Mouse (Mus musculus) Patski (cell line): ENCODE measurements around the gene Prelp. TPM values are rescaled to one million over a fixed set of nuclear protein-coding genes. Genes with fewer than 3 reads are reported as not detected.

ENCODE experiments used
- ATAC-seq: fragments of 100-300 bp; one replicate; pipeline ENCODE4 v1.8.0; 2021
- CTCF ChIA-PET: fragments of 350-600 bp; sonication (Branson Sonifier 250); formaldehyde crosslinking; loops from one replicate; lab custom pipeline; 2022; ENCODE audit warnings: inconsistent platforms; lab: Charles Lee
- POLR2A ChIA-PET: fragments of 350-600 bp; sonication (Branson Sonifier 250); formaldehyde crosslinking; loops from one replicate; lab custom pipeline; 2022; ENCODE audit warnings: antibody characterized with exemption, inconsistent platforms; lab: Charles Lee
- DNase-seq: peaks from one replicate; pipeline ENCODE4 v3.0.0-alpha.2; 2011; ENCODE audit warnings: low read depth, low spot score
- H3K27me3 ChIP-seq: fragments of 371-371 bp; one replicate; pipeline ENCODE4 v1.5.1; 2021
- CTCF ChIP-seq: fragments of 100-300 bp; IDR thresholded peaks from one replicate; pipeline ENCODE4 v1.5.1; 2021
- in situ Hi-C: fragments of 300-500 bp; cut with MboI; formaldehyde crosslinking; loops from 3 replicates; pipeline ENCODE4 v1.11.1; 2018; ENCODE audit warnings: low pct_unique_long_range_greater_than_20kb, mixed read lengths
- polyA plus RNA-seq: library from polyadenylated mRNA; unstranded; gene quantifications from one replicate; pipeline ENCODE4 v1.2.3, GENCODE M21; 2021

The Prelp gene
- polyA plus RNA-seq, 1 experiment from 2014 or later = 0.05 TPM

DNA sequence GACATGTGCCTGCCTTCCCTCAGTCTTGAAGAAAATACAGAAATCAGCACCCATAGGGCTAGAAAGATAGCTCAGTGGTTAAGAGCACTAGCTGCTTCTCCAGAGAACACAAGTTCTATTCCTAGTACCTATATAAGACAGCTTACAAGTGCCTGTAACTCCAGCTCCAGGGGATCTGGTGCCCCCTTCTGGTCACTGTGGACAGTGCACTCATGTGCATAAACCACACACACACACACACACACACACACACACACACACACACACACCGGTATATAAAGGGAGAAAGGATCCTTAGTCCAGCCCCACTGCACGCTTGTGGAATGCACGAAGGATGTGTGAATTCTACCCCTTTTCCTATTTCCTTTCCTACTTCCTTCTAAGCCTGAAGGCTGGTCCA is 15.0 kb upstream of the Prelp start:
- TF ChIP-seq CTCF = no peak
- POLR2A ChIA-PET = no interaction called here
- DNase-seq (no peak), ATAC-seq (no peak)
- CTCF ChIA-PET = interaction anchor here (1.1 kb wide), 1 partner anchor 10 kb away, joined by 3 read pairs; no protein-coding TSS in a partner anchor
- H3K27me3 ChIP-seq = no peaks in the 10 kb centered on the region
- in situ Hi-C loops = no loop called here

- TF ChIP-seq CTCF = no peak
- CTCF ChIA-PET = interaction anchor here (1.2 kb wide), 1 partner anchor 111 kb away, joined by 3 read pairs; no protein-coding TSS in a partner anchor
- no peak for DNase-seq
- in situ Hi-C loops = no loop called here
- POLR2A ChIA-PET = no interaction called here
- H3K27me3 ChIP-seq = no peaks in the 10 kb centered on the region
- no peak for ATAC-seq
These were observed 13.2 kb upstream of the Prelp start for GRCm38 (mm10) chr1:133934354-133934963.

DNA sequence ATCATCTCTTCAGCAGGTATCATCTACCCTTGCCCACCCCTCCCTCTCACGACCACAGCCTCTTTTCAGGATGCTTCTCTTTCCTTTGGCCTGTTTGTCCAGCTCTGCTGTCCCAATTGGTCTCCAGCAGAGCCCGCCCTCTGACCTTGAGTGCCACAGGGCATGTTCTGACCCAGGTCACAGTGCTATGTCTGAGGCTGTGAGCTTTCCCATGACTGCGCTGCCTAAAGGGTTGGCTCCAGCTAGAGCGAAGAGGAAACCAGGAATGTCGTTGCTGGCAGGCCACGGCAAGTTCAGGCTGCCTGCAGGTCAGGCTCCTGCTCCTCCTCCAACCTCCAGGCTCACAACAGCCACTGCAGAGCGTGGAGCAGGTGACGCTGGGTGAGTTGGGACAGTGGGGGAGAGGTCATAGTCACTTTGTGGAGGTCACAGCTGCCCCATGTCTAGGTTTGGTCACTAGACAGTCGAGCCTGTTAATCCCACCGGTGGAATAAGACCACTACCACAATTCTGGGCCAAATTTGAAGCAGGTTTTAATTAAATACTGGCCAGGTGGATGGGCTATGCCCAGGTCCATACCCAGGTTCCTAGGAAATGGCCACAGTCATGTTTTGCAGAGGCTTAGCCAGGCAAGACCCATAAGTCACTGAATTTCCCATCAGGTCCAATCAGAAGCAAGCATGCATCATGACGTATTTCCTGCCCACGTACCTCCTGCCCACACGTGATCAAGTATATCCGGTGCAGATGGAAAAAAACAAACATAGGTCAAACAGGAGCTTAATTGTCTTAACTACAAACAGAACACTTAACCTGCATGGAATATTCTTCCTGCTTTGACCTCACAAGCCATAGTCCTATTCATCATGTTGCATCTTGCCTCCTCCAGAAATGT is 12.3 kb upstream of the Prelp start:
- no peak for DNase-seq
- no peaks in the 10 kb centered on the region for H3K27me3 ChIP-seq
- TF ChIP-seq CTCF = no peak
- CTCF ChIA-PET = no interaction called here
- in situ Hi-C loops = no loop called here
- no peak for ATAC-seq
- POLR2A ChIA-PET = interaction anchor here (1.2 kb wide), 1 partner anchor 16 kb away, joined by 4 read pairs; no protein-coding TSS in a partner anchor

DNA sequence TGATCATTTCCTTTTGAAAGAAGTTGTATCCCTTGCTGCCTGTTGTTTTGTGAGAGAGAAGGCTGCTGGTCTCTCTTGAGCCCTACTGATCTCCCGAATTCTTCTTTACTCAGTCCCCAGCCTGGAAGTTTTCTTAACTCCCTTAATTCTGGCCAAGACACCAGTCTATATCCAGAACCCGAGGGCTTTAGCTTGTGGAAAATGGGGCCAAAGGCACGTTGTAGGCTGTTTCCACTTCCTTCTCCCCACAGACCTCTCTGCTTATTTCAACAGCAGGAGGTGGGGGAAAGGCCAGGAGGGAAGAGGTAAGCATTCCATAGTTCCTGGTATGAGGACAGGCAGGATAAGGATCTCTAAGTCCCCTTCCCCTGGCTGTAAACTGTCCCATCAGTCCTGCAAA is 8.8 kb upstream of the Prelp start:
- no peak for TF ChIP-seq CTCF
- no peaks in the 10 kb centered on the region for H3K27me3 ChIP-seq
- CTCF ChIA-PET = no interaction called here
- no peak for ATAC-seq
- POLR2A ChIA-PET = no interaction called here
- in situ Hi-C loops = no loop called here
- DNase-seq = no peak

- in situ Hi-C loops = no loop called here
- TF ChIP-seq CTCF = no peak
- CTCF ChIA-PET = no interaction called here
- POLR2A ChIA-PET = no interaction called here
- H3K27me3 ChIP-seq = no peaks in the 10 kb centered on the region
- ATAC-seq (no peak), DNase-seq (no peak)
These were observed 4.0 kb upstream of the Prelp start for GRCm38 (mm10) chr1:133925223-133925622.

GRCm38 (mm10) chr1:133924141-133924875 is 3.1 kb upstream of the Prelp start:
- ATAC-seq (no peak), DNase-seq (no peak)
- no peak for TF ChIP-seq CTCF
- no peaks in the 10 kb centered on the region for H3K27me3 ChIP-seq
- POLR2A ChIA-PET = no interaction called here
- CTCF ChIA-PET = no interaction called here
- in situ Hi-C loops = loop anchor here (25.0 kb wide), 1 partner anchor 537 kb away; no protein-coding TSS in a partner anchor

GRCm38 (mm10) chr1:133923071-133923470 is 1.9 kb upstream of the Prelp start:
- DNase-seq = no peak
- in situ Hi-C loops = loop anchor here (25.0 kb wide), 1 partner anchor 536 kb away; no protein-coding TSS in a partner anchor
- H3K27me3 ChIP-seq = no peaks in the 10 kb centered on the region
- TF ChIP-seq CTCF = no peak
- CTCF ChIA-PET = no interaction called here
- ATAC-seq = no peak
- POLR2A ChIA-PET = no interaction called here

- no peak for DNase-seq
- CTCF ChIA-PET = no interaction called here
- POLR2A ChIA-PET = no interaction called here
- no peak for ATAC-seq
- TF ChIP-seq CTCF = no peak
- in situ Hi-C loops = loop anchor here (25.0 kb wide), 1 partner anchor 534 kb away; no protein-coding TSS in a partner anchor
- H3K27me3 ChIP-seq = no peaks in the 10 kb centered on the region
These were observed 338 bp downstream of the Prelp start for GRCm38 (mm10) chr1:133920876-133921275.

- POLR2A ChIA-PET = no interaction called here
- in situ Hi-C loops = loop anchor here (25.0 kb wide), 1 partner anchor 533 kb away; no protein-coding TSS in a partner anchor
- no peak for DNase-seq
- no peaks in the 10 kb centered on the region for H3K27me3 ChIP-seq
- no peak for TF ChIP-seq CTCF
- no peak for ATAC-seq
- CTCF ChIA-PET = interaction anchor here (0.7 kb wide), 1 partner anchor 39 kb away, joined by 3 read pairs; no protein-coding TSS in a partner anchor
These were observed 813 bp downstream of the Prelp start for GRCm38 (mm10) chr1:133920401-133920800.

DNA sequence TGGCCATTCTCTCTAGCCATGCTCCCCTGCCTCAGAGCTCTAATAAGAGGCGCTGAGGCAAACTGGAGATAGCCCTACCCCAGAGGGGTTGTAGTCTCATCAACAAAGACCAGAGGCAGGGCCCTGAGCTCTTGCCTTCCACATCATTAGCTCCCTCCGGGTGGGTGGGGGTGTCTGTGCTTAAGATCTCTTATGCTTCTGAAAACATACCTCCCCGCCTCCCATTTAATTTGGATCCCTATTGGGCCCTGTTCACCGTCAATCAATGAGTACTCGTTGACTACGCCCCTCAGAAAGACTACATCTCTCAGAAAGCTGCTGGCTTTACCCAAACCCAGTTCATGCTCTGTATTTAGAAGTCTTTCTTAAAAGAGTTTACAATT is 3.1 kb downstream of the Prelp start:
- in situ Hi-C loops = loop anchor here (25.0 kb wide), 1 partner anchor 531 kb away; no protein-coding TSS in a partner anchor
- POLR2A ChIA-PET = interaction anchor here (1.8 kb wide), 1 partner anchor 15 kb away, joined by 4 read pairs; no protein-coding TSS in a partner anchor
- CTCF ChIA-PET = no interaction called here
- no peak for DNase-seq
- no peak for ATAC-seq
- no peaks in the 10 kb centered on the region for H3K27me3 ChIP-seq
- TF ChIP-seq CTCF = no peak
